Mouse (Mus musculus) small intestine, adult 2 months (tissue): ENCODE measurements around the gene Mob4.

Source experiments
- CTCF ChIP-seq: fragments of 200-500 bp; IDR thresholded peaks from 2 replicates; pipeline ENCODE4 v1.5.1; 2012; ENCODE audit warnings: low read depth, mild to moderate bottlenecking, control low read depth, inconsistent platforms, low read length, moderate library complexity, mixed read lengths; ENCODE audit not compliant: insufficient replicate concordance, insufficient read length; ENCODE audit errors: extremely low read depth
- POLR2A ChIP-seq: fragments of 200-500 bp; IDR thresholded peaks from 2 replicates; pipeline ENCODE4 v1.6.1; 2012; ENCODE audit warnings: low read depth, mild to moderate bottlenecking, control low read depth, inconsistent platforms, low read length, moderate library complexity

DNA sequence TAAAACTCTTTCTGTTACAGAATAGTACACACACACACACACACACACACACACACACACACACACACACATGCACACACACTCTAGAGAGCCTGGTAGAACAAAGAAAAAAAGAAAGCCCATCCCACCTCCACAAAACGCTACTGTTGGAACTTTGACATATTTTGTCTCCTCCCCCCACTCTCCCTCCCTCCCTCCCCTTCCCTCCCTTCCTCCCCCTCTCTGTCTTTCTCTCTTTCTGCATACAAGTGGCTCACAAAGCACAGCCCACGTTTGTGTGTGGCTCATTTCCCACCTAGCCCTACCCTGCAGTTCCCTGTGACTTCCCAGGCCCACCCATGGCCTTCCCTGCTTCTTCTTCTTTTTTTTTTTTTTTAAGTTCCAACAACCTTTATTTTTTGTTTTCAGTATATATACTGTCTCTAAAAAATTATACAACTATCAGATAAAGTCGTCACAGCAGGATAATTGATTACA is 43.6 kb downstream of the Mob4 start:
- TF ChIP-seq CTCF (no peak), POLR2A (no peak)
